Mouse (Mus musculus): ENCODE results near the gene Tnni3k.

The Tnni3k gene

GRCm38 (mm10) chr3:154764115-154764514, 291.1 kb downstream of the Tnni3k start:
- DNase-seq (ENCODE audit: low read depth, low spot score) = no peak

GRCm38 (mm10) chr3:154763374-154763773, 291.8 kb downstream of the Tnni3k start:
- DNase-seq (ENCODE audit: low read depth, low spot score) = no peak

GRCm38 (mm10) chr3:154761108-154761507, 294.1 kb downstream of the Tnni3k start:
- DNase-seq (ENCODE audit: low read depth, low spot score) = no peak

GRCm38 (mm10) chr3:154758089-154758488, 297.1 kb downstream of the Tnni3k start:
- no peak for DNase-seq (ENCODE audit: low read depth, low spot score)

GRCm38 (mm10) chr3:154755225-154755624, 300.0 kb downstream of the Tnni3k start:
- no peak for DNase-seq (ENCODE audit: low read depth, low spot score)

GRCm38 (mm10) chr3:154754505-154754904, 300.7 kb downstream of the Tnni3k start:
- DNase-seq (ENCODE audit: low read depth, low spot score) = no peak

GRCm38 (mm10) chr3:154744317-154744716, 310.9 kb downstream of the Tnni3k start:
- no peak for DNase-seq (ENCODE audit: low read depth, low spot score)

GRCm38 (mm10) chr3:154742927-154743326, 312.3 kb downstream of the Tnni3k start:
- DNase-seq (ENCODE audit: low read depth, low spot score) = no peak

- no peak for DNase-seq (ENCODE audit: low read depth, low spot score)
These were observed 313.7 kb downstream of the Tnni3k start for GRCm38 (mm10) chr3:154741496-154741895.

Measured in forelimb bud, embryonic 11.5 days (tissue).